Mouse (Mus musculus) thymus, adult 2 months (tissue): Measurements from ENCODE around the gene Ins2.

Experiments
- CTCF ChIP-seq: fragments of 200-500 bp; IDR thresholded peaks from 2 replicates; pipeline ENCODE4 v1.5.1; 2012; ENCODE audit warnings: mild to moderate bottlenecking, control low read depth, low read length, moderate library complexity, borderline replicate concordance; ENCODE audit not compliant: control insufficient read depth, poor library complexity, insufficient read depth; ENCODE audit errors: extremely low read depth
- POLR2A ChIP-seq: fragments of 200-500 bp; IDR thresholded peaks from 2 replicates; pipeline ENCODE4 v1.6.1; 2012; ENCODE audit warnings: mild to moderate bottlenecking, low read length, control low read depth, moderate library complexity; ENCODE audit not compliant: control insufficient read depth, poor library complexity, insufficient read depth; ENCODE audit errors: extremely low read depth

DNA sequence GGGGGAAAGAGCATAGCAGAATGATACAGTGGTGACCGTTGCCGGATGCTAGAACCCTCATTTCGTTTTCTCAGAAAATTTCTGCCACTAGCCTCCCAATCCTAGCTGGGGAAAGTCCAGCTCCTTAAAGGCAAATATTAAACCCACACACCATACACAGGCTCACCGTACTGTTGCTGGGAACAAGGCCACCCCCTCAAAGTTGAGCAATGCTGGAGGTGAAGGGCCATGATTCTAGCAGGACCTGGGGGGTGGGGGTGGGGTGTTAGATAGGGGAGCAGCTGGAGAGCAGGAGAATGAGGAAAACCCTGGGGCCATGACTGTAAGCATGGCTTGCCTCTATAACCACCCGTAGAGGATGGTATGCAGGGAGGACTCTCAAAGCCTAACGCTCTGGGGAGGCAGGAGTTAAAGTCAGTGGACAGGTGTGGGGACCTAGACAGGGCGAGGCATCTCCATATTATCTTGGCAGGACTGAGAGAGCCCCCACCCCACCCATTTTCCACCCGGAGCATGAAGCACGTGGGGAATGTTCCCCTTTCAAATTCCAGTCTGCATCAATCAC is 78.6 kb downstream of the Ins2 start:
- TF ChIP-seq CTCF, result no peak
- no peak for TF ChIP-seq POLR2A
